Mouse (Mus musculus): ENCODE data around the gene Tgfbr3.
"Not testable (repeated sequence)": the region's sequence is repeated elsewhere in the genome, so short reads cannot be mapped to it uniquely, and the experiment has no call there.

Gene Tgfbr3

DNA sequence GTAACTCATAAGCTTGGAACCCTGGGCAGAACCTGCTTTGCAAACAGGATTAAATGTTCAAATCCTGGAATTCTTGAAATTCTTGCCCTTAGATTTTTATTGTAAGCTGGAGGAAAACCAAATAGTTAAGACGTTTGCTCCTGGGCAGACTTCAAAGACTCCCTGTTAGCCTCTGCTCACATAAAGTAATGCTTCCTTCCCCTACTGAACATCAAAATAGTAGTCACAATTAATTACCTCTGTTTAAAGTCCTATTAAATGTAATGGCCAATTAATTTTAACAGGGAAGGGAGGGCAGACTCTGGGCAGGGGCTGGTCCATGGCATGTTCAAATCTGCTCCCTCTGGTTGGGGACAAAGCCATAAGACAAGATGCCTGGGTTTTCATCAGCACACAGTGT lies 49.2 kb downstream of the Tgfbr3 start:
- DNase-seq (ENCODE audit: low spot score), result no peak

DNA sequence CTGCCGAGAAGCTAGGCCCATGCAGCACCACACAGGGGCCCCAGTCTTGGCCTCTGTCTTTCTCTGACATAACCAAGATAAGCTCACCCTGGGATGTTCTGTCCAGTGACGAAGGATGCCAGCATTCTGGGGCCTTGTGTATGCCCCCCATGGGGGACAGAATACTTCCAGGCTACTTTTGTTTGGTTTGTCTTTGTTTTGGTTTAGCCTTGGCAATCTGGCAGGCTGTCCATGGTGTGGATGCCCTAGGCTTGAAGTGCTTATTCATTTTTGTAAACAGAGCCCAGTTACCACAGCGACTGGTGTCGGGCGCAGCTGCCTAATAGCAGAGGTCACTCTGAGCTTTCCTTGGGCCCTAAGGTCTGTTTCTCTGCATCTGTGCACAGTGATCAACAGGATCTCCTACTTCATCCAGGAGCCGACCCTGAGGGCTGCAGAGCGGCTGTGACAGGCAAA lies 51.4 kb downstream of the Tgfbr3 start:
- DNase-seq (ENCODE audit: low spot score), result no peak

DNA sequence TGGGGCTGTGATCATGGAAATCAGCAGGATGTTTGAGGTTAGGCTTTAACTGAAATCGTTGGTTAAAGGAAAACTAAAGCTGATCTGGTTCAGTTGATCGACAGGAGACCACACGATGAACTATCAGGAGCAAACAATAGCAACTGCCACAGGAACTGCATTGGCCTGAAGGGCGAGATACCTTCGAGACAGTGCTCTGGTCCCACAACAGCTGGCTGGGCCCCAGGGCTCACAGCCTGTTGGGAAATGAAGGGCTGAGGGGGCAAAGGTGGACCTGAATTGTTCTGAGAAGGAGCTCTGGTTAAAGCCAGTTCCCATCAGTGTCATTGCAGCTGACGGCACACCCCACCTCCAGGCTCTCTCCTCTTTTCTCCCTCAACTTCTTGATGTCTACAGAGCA lies 52.5 kb downstream of the Tgfbr3 start:
- no peak for DNase-seq (ENCODE audit: low spot score)

- no peak for DNase-seq (ENCODE audit: low spot score)
Measured at GRCm38 (mm10) chr5:107236039-107236438, 53.4 kb downstream of the Tgfbr3 start.

DNA sequence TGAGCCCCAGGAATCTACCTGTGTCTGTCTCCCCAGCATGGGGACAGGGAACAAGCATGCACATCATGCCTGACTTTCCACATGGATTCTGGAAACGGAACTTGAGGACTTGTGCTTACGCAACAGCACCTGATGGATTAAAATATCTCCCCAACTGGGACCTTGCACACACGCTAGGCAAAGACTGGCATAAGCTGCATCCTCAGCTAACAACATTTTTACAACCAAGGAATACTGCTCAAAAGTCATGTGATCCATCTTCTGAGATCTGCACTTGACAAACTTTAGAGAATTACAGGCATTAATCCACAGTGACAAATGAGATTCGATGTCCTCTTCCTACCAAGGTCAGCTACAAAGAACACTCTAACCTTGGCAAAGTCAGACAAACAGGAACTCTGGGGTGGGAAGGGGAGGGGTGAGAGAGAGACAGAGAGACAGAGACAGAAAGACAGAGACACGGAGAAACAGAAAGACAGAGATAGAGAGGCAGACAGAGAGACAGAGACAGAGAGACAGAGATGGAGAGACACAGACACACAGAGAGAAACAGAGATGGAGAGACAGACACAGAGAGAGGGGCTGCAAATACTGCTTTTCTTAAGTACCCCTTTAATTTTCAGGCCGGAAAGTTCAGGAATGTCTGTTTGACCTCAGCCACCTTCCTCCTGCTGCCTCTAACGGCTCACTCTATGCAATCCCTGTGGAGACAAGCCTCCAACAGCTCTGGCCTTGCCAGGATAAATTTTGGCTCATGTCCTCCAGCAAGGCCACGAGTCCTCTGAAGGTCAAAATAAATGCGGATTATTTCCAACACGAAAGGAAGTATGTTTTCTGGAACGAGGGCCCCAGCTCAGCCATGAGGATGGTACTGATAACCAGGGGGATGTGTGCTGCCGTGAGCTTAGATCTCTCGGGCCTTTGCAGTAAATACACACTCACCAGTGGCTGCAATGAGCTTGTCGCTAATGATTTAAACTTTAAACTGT lies 55.8 kb downstream of the Tgfbr3 start:
- DNase-seq (ENCODE audit: low spot score), result no peak

DNA sequence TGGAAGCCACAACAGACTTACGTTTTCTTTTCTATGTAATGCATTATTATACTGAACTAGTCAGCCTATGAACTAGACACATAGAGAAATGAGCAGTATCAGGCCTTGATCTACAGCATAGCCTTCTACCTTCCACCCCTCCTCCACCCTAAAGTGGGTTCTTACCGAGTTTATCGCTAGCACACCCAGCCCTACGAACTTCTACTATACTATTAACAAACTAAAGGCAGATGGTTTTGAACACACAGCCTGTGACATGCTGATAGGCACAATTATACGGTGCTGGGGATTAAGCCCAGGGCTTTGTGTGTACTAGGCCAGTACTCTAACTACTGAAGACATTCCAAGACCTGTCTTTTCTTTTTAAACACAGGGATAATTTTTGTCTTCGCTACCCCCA lies 59.2 kb downstream of the Tgfbr3 start:
- no peak for DNase-seq (ENCODE audit: low spot score)

GRCm38 (mm10) chr5:107229037-107229436 lies 60.4 kb downstream of the Tgfbr3 start:
- DNase-seq (ENCODE audit: low spot score), result no peak

GRCm38 (mm10) chr5:107227580-107227979 lies 61.8 kb downstream of the Tgfbr3 start:
- DNase-seq (ENCODE audit: low spot score), result no peak

DNA sequence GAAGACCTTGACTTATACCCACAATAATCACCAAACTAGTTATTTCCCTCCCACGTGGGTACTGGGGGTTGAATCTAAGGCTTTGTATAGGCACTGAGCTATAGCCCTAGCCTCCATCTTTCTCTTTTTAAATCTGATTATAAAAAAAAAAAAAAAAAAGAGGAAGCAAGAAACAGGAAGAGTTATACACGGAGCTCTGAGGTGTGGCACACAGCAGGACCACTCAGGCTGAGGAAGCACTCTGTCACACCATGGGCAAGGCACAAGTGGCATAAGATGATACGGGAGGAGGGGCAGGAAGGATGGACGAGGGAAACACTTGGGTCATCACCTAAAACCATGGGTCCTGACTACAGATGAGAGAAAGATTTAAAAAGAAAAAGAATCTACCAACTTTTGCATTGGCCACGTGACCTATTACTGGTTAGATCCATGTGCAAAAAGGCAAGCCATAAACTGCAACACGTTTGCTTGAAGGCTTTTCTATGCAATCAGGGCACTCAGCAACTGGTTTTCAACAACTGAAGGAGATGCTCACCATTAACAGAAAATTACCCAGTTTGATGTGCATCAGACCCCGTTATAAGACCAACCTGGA lies 64.5 kb downstream of the Tgfbr3 start:
- no peak for DNase-seq (ENCODE audit: low spot score)

GRCm38 (mm10) chr5:107224151-107224550 lies 65.3 kb downstream of the Tgfbr3 start:
- no peak for DNase-seq (ENCODE audit: low spot score)

DNA sequence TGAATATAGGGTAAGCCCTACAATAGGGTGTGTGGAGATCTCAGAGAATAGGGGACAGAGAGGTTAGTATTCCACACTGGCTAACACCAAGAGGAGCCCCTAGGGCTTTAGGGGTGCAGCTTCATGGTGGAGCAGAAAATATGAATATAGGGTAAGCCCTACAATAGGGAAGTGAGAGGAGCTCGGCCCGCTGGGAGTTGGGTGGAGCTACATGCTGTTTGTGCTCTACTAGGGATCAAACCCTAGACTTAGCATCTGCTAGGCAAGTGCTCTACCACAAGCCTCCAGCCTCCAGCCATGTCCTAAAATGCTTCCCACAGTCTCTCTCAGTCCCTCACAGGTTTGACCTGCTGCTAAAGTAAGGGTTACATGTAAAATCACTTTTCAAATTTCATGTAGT lies 65.9 kb downstream of the Tgfbr3 start:
- not testable (repeated sequence) for DNase-seq (ENCODE audit: low spot score)

DNA sequence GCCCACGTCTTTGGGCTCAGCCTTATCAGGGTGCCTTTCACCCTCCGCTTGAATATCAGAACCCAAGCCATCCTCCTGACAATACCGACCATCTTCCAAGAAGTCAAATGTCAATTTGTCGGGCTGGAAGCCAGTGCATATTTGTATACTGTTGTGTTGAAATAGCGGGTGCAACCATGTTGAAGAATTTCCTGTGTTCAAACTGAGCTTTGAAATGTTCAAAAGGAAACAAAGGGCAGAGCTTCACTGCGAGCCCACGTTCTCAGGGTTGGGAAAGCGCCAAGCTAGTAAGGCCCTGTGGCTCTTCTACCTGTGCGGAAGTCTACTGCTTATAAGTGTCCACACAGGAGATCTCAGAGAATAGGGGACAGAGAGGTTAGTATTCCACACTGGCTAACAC lies 66.4 kb downstream of the Tgfbr3 start:
- no peak for DNase-seq (ENCODE audit: low spot score)

- no peak for DNase-seq (ENCODE audit: low spot score)
Measured at GRCm38 (mm10) chr5:107222670-107223005, 66.8 kb downstream of the Tgfbr3 start.

GRCm38 (mm10) chr5:107221892-107222669 lies 67.3 kb downstream of the Tgfbr3 start:
- no peak for DNase-seq (ENCODE audit: low spot score)

- no peak for DNase-seq (ENCODE audit: low spot score)
Measured at GRCm38 (mm10) chr5:107220936-107221335, 68.5 kb downstream of the Tgfbr3 start.

DNA sequence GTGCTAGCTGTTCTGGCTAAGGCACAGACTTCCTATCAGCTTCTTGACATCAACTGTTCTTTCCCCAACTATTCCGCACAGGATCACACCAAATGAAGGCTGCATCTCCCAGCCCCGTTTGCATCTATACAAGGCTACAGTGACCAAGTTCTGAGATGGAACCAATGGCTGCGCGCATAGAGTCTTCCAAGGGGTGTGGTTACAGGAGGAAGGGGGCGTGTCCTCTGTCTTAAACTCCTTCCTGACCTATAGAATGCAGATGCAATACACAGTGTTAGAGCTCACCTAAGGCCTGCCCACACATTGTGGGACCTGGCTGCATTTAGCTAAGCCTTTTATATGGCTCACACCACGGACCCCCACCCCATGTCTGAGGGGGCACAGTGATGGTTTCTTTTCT lies 69.5 kb downstream of the Tgfbr3 start:
- DNase-seq (ENCODE audit: low spot score), result no peak

DNA sequence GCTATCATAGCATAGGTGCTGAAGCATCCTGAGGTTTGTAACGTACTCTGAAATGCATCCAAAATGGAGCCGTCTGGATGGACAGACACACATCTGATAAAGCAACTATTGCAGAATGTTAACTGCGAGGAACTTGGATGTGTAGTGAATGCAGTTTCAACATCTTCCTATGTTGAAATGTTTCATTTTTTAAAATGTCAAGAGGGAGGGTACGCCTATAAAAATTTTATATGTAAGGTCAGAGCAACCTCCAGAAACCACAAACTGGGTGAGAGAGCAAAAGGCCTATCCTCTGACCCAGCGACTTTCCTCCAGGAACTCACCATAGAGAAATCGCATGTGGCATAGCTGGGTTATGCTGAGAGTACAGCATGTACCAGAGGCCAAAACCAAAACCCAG lies 70.1 kb downstream of the Tgfbr3 start:
- DNase-seq (ENCODE audit: low spot score), result no peak

DNA sequence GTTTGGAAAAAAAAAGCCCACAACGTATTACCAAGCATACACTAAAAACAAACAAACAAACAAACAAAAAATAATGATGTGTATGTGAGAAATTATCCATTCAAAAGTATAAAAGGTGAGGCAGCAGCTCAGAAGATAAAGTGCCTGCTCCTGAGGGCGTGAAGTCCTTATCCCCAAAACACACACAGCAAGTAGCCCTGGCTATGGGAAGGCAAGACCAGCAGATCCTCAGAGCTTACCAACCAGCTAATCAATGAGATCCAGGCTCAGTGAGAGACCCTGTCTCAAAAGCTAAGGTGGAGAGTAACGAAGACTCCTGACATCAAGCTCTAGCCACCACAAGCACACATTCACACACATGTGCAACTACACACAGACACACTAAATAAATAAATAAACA lies 70.8 kb downstream of the Tgfbr3 start:
- no peak for DNase-seq (ENCODE audit: low spot score)

DNA sequence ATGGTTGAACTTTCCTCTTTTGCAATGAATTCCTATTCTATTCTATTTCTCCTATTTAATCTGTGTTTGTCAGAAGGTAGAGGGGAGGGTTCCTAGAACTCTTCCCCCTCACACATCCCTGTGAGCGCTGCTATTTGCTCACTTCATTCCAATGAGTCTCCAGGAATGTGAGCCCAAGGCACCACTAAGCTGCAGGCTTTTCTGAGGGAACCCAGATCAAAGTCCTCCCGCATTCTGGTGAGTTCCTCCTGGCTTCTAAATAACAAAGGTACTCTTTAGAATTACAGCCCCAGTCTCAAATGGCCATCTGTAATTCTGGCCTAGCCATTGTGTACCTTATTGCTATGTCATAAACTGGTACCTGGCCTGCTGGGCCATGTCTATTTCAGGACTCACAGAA lies 72.3 kb downstream of the Tgfbr3 start:
- DNase-seq (ENCODE audit: low spot score), result no peak

DNA sequence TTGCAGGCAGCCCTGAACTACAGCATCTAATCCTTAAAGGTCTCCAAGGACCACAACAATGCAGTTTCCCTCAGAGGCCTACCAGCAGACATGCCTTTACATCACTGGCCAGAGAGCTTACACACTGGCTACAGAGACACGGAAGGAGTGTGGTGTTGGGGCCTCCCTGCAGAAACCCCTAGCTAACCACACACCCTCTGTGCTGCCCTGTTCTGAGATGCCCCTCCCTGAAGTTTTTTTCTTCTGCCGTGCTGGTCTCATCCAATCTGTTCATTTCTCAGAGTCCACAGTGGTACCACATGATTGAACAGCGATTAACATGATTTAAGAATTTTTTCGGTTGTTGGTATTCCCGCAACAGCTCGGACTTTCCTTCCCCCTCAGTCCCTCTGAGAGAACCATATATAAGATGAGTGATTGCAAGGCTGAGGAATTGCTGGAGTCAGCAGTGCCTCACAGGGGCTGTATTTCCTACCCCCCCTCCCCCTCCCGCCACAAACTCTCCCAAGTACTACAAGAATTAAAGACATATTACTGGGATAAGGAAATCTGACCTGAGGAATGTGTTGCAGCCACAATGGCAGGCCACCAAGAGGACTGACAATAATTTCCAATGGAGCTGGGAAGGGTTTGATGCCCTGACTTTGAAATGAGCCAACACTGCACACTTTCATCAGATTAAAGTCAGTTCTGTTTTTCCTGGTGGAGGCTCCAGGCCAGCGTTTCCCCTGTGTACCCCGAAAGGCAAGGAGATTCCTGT lies 75.9 kb downstream of the Tgfbr3 start:
- DNase-seq (ENCODE audit: low spot score), result no peak

- no peak for DNase-seq (ENCODE audit: low spot score)
Measured at GRCm38 (mm10) chr5:107211830-107212370, 77.5 kb downstream of the Tgfbr3 start.

DNA sequence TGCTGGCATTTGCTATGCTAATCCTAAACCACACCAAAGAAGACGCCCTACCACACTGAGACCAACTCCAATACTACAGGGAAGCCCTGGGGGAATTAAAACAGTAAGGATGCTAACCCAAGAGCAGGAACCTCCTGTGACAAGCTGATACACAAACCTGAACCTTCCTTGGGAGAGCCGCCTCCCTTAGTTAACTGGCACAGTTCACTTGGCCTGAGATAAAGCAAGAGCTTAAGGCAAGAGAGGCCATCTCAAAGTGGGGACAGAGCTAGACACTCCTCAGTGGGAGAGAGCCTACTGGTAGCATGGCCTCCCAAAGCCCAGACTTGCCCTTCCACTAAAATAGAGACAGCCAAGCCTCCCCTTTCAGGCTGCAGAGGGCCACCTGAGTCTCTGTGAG lies 79.4 kb downstream of the Tgfbr3 start:
- DNase-seq (ENCODE audit: low spot score), result no peak

Data from ovary, postnatal 14 days (tissue).